Mouse (Mus musculus) liver, embryonic 11.5 days (tissue): ENCODE results near the gene Naglu. TPM values are rescaled to one million over a fixed set of nuclear protein-coding genes. Genes with fewer than 3 reads are reported as not detected.
"Not testable (repeated sequence)": the region's sequence is repeated elsewhere in the genome, so short reads cannot be mapped to it uniquely, and the experiment has no call there.

Experiments
- ATAC-seq: fragments of 200-750 bp; cut with Nextera tagmentation; replicated peaks from 2 replicates; pipeline ENCODE4 v1.8.0; 2017; ENCODE audit warnings: moderate number of reproducible peaks, mild to moderate bottlenecking, moderate TSS enrichment, moderate library complexity; ENCODE audit not compliant: low FRiP score
- DNase-seq: peaks from one replicate; pipeline ENCODE4 v3.0.0-alpha.2; 2017; ENCODE audit warnings: low spot score
- H3K27ac ChIP-seq: fragments of 300-500 bp; sonication (generic); 2 replicates; pipeline ENCODE4 v1.5.1; 2014; ENCODE audit warnings: mild to moderate bottlenecking, low read depth, low read length, control low read depth
- H3K27me3 ChIP-seq: fragments of 300-500 bp; sonication (generic); replicated peaks from 2 replicates; pipeline ENCODE4 v1.6.1; 2014; ENCODE audit warnings: low read length, mixed read lengths; ENCODE audit not compliant: control insufficient read depth, insufficient read depth
- H3K36me3 ChIP-seq: fragments of 300-500 bp; sonication (generic); 2 replicates; pipeline ENCODE4 v1.6.1; 2014; ENCODE audit warnings: mild to moderate bottlenecking, low read length, moderate library complexity, mixed read lengths; ENCODE audit not compliant: control insufficient read depth, insufficient read depth
- H3K4me1 ChIP-seq: fragments of 300-500 bp; sonication (generic); replicated peaks from 2 replicates; pipeline ENCODE4 v1.6.1; 2014; ENCODE audit warnings: low read length, mixed read lengths; ENCODE audit not compliant: control insufficient read depth, insufficient read depth
- H3K4me2 ChIP-seq: fragments of 300-500 bp; sonication (generic); 2 replicates; pipeline ENCODE4 v1.6.1; 2014; ENCODE audit warnings: mild to moderate bottlenecking, control low read depth, moderate library complexity
- H3K4me3 ChIP-seq: fragments of 300-500 bp; sonication (generic); 2 replicates; pipeline ENCODE4 v1.5.1; 2014; ENCODE audit warnings: low read depth, low read length, control low read depth
- H3K9ac ChIP-seq: fragments of 300-500 bp; sonication (generic); 2 replicates; pipeline ENCODE4 v1.6.1; 2014; ENCODE audit warnings: low read depth, low read length, control low read depth
- H3K9me3 ChIP-seq: fragments of 300-500 bp; sonication (generic); 2 replicates; pipeline ENCODE4 v1.6.1; 2016; ENCODE audit warnings: low read length, inconsistent platforms, mixed read lengths; ENCODE audit not compliant: control insufficient read depth
- WGBS: fragments of 180-500 bp; shearing (Covaris S2); extraction: QIAGEN DNeasy Blood & Tissue Kit; methylation state at CpG from one replicate; pipeline ENCODE4 v1.1.7; 2014; 5-methylcytosine and 5-hydroxymethylcytosine counted together
- microRNA-seq: library from miRNA; unstranded; fragments of <30 nt; microRNA quantifications from one replicate; pipeline ENCODE4, GENCODE M21; 2017; ENCODE audit warnings: borderline number of aligned reads
- polyA plus RNA-seq: library from polyadenylated mRNA; unstranded; fragments of >200 nt; fragmentation: Nextera tagmentation; extraction: Ambion mirVana; gene quantifications from 2 replicates; pipeline ENCODE4 v1.2.1, GENCODE M21; 2014

The Naglu gene
- polyA plus RNA-seq, 1 experiment from 2014 or later = 8.0 TPM

DNA sequence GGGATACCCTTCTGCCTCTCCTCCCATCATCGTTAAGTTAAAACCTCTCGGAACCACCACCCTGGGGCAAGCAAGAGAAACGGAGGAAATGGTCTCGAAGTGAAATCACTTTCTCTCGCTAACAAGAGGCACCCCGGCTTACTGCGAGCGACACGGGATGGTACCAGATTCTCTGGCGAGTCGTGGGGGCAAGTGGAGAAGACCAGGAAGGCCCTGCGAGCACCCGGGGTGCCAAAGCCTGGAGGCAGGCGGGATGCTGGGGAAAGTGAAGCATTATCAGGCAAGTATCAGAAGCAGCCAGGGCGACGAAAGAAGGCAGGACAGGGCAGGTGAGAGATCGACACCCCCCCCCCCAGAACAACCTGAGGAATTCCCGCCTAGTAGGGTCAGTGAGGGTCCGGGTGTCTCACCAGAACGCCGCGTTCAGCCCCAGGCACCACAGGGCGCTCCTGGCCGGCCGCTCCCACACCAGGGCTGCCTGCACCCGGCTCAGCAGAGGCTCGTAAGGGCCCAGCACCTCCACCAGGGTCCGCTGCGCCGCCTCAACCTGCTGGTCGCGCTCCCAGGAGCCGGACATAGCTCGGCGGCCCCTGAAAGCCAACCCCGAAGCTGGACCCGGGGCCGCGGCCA is 49.4 kb downstream of the Naglu start:
- under 1% methylated on average over 39 of the region's 39 CpGs for WGBS
- 0 out of 2 replicates have a peak, but pooled peaks cover 3% of the 10 kb centered on the region for H3K36me3 ChIP-seq
- ATAC-seq = peak; percentile 72
- no peaks in the 10 kb centered on the region for H3K27me3 ChIP-seq
- DNase-seq = peak; percentile 51
- peak overlapping the region; percentile 83 for H3K4me2 ChIP-seq
- peak overlapping the region; percentile 80 for H3K27ac ChIP-seq
- peaks cover 18% of the 10 kb centered on the region for H3K4me1 ChIP-seq
- H3K4me3 ChIP-seq = peak overlapping the region; percentile 98
- no peaks in the 10 kb centered on the region for H3K9me3 ChIP-seq
- peak overlapping the region; percentile 90 for H3K9ac ChIP-seq

- 0 out of 2 replicates have a peak, but pooled peaks cover 3% of the 10 kb centered on the region for H3K36me3 ChIP-seq
- H3K27me3 ChIP-seq = no peaks in the 10 kb centered on the region
- DNase-seq = peak; percentile 99
- peaks cover 18% of the 10 kb centered on the region for H3K4me1 ChIP-seq
- under 1% methylated on average over 61 of the region's 61 CpGs for WGBS
- no peaks in the 10 kb centered on the region for H3K9me3 ChIP-seq
- H3K4me3 ChIP-seq = peak within 1 kb of the TSS; percentile 98
- H3K27ac ChIP-seq = peak within 1 kb of the TSS; percentile 88
- peak within 1 kb of the TSS; percentile 89 for H3K4me2 ChIP-seq
- peak; percentile 92 for ATAC-seq
- H3K9ac ChIP-seq = peak within 1 kb of the TSS; percentile 90
Measured at GRCm38 (mm10) chr11:101119761-101120544, 50.1 kb downstream of the Naglu start, which contains the start of the genes Retreg3 and Tubg1. Retreg3 (minus strand) TSS chr11:101119893. Tubg1 (plus strand) TSS chr11:101119938.

- DNase-seq = no peak
- Histone ChIP-seq H3K4me2 (peak overlapping the region; percentile 89), H3K9me3 (no peaks in the 10 kb centered on the region), H3K4me1 (peaks cover 18% of the 10 kb centered on the region), H3K27me3 (no peaks in the 10 kb centered on the region), H3K4me3 (peak overlapping the region; percentile 98), H3K9ac (peak overlapping the region; percentile 62), H3K36me3 (peaks cover 7% of the 10 kb centered on the region), H3K27ac (peak overlapping the region; percentile 88)
- ATAC-seq = no peak
- WGBS = 25% methylated on average over 19 of the region's 19 CpGs
Measured at GRCm38 (mm10) chr11:101120545-101121188, 50.9 kb downstream of the Naglu start.

DNA sequence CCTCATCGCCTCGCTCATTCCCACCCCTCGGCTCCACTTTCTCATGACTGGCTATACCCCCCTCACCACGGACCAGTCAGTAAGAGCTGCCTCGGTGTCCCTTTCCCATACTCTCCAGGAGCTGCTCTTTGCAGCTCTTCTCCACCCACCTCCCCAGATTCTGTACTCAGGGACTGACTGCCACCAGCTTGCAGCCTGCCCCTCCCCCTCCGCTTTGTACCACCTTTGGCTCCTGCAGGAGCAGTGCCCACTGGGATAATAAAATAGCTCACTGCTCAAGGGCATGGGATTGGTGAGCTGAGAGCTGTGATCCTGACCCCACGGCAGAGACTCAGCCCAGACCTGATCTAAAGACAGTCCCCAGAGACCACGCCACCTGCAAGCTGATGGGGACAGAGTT is 54.7 kb downstream of the Naglu start:
- 87% methylated on average over 8 of the region's 8 CpGs for WGBS

GRCm38 (mm10) chr11:101125008-101125407 is 55.2 kb downstream of the Naglu start:
- not testable (repeated sequence) for H3K4me3 ChIP-seq, H3K9ac ChIP-seq, H3K4me2 ChIP-seq, H3K9me3 ChIP-seq, ATAC-seq, H3K27ac ChIP-seq, H3K4me1 ChIP-seq, H3K27me3 ChIP-seq, DNase-seq
- H3K36me3 ChIP-seq = peaks cover 22% of the 10 kb centered on the region
- 93% methylated on average over 7 of the region's 9 CpGs for WGBS

More for the DNA sequence above, 54.7 kb downstream of the Naglu start:
- not testable (repeated sequence) for H3K4me2 ChIP-seq, H3K4me3 ChIP-seq, H3K9ac ChIP-seq, DNase-seq, ATAC-seq, H3K27ac ChIP-seq, H3K27me3 ChIP-seq, H3K9me3 ChIP-seq, H3K4me1 ChIP-seq
- peaks cover 22% of the 10 kb centered on the region for H3K36me3 ChIP-seq

GRCm38 (mm10) chr11:101127075-101127474 is 57.3 kb downstream of the Naglu start:
- H3K27ac ChIP-seq = no peak overlapping the region
- no peak overlapping the region for H3K4me2 ChIP-seq
- no peak for ATAC-seq
- H3K9me3 ChIP-seq = no peaks in the 10 kb centered on the region
- DNase-seq = no peak
- WGBS = 95% methylated on average over 1 of the region's 1 CpGs
- H3K4me1 ChIP-seq = peaks cover 8% of the 10 kb centered on the region
- H3K4me3 ChIP-seq = no peak overlapping the region
- peaks cover 22% of the 10 kb centered on the region for H3K36me3 ChIP-seq
- no peaks in the 10 kb centered on the region for H3K27me3 ChIP-seq
- H3K9ac ChIP-seq = no peak overlapping the region

Small RNA genes within 50 kb of the gene (microRNA-seq; reads per million reads assigned to microRNA genes)
- 2.1 reads per million for gene Mir6928

Other genes with a start within 250 kb of the Naglu start
- gene Stat5b, start 219.3 kb upstream of the Naglu start, polyA plus RNA-seq = 46.0 and 50.1 TPM in 2 replicates
- gene Stat5a, start 210.7 kb upstream of the Naglu start, polyA plus RNA-seq = 26.3 and 27.8 TPM in 2 replicates
- gene Stat3, start 130.5 kb upstream of the Naglu start, polyA plus RNA-seq = 52.9 and 57.3 TPM in 2 replicates
- gene Cavin1, start 99.1 kb upstream of the Naglu start, polyA plus RNA-seq = 22.6 and 23.3 TPM in 2 replicates
- 55.4 and 60.0 TPM in 2 replicates for gene Atp6v0a1, start 60.6 kb upstream of the Naglu start, polyA plus RNA-seq
- 0.12 and 0.27 TPM in 2 replicates for gene Hsd17b1, start 8.4 kb downstream of the Naglu start, polyA plus RNA-seq
- 43.3 and 45.8 TPM in 2 replicates for gene Coasy, start 12.6 kb downstream of the Naglu start, polyA plus RNA-seq
- gene Mlx, start 17.3 kb downstream of the Naglu start, polyA plus RNA-seq = 45.3 and 45.6 TPM in 2 replicates
- gene Psmc3ip, start 25.4 kb downstream of the Naglu start, polyA plus RNA-seq = 40.7 and 42.8 TPM in 2 replicates
- 11.5 and 12.2 TPM in 2 replicates for gene Retreg3, start 49.9 kb downstream of the Naglu start, polyA plus RNA-seq
- gene Tubg1, start 49.9 kb downstream of the Naglu start, polyA plus RNA-seq = 82.3 and 85.3 TPM in 2 replicates
- 1.3 and 1.8 TPM in 2 replicates for gene Tubg2, start 85.9 kb downstream of the Naglu start, polyA plus RNA-seq
- 0.34 and 0.40 TPM in 2 replicates for gene Cntnap1, start 100.5 kb downstream of the Naglu start, polyA plus RNA-seq
- 3.4 and 3.8 TPM in 2 replicates for gene Plekhh3, start 101.3 kb downstream of the Naglu start, polyA plus RNA-seq
- 0.10 TPM in 1 of 2 replicates, not detected in the other for gene Ccr10, start 105.4 kb downstream of the Naglu start, polyA plus RNA-seq
- gene Ezh1, start 156.5 kb downstream of the Naglu start, polyA plus RNA-seq = 11.8 and 12.4 TPM in 2 replicates
- gene Ramp2, start 176.0 kb downstream of the Naglu start, polyA plus RNA-seq = 62.4 and 64.2 TPM in 2 replicates
- gene Vps25, start 183.7 kb downstream of the Naglu start, polyA plus RNA-seq = 158 and 163 TPM in 2 replicates
- 18.5 and 19.7 TPM in 2 replicates for gene Wnk4, start 190.6 kb downstream of the Naglu start, polyA plus RNA-seq
- gene Cntd1, start 209.0 kb downstream of the Naglu start, polyA plus RNA-seq = 1.2 and 1.4 TPM in 2 replicates
- gene Coa3, start 209.1 kb downstream of the Naglu start, polyA plus RNA-seq = 190 and 197 TPM in 2 replicates
- 134 and 148 TPM in 2 replicates for gene Becn1, start 232.3 kb downstream of the Naglu start, polyA plus RNA-seq
- gene Psme3, start 246.2 kb downstream of the Naglu start, polyA plus RNA-seq = 201 and 221 TPM in 2 replicates